Mouse (Mus musculus) heart, embryonic 14.5 days (tissue): ENCODE data around the gene Ticrr. TPM values are rescaled to one million over a fixed set of nuclear protein-coding genes. Genes with fewer than 3 reads are reported as not detected.

Source experiments
- ATAC-seq: fragments of 200-750 bp; cut with Nextera tagmentation; 2 replicates; pipeline ENCODE4 v1.8.0; 2017; ENCODE audit warnings: low read depth, moderate TSS enrichment; ENCODE audit not compliant: insufficient number of reproducible peaks, insufficient read depth, low FRiP score
- H3K27ac ChIP-seq, 2 experiments: fragments of 200-500 bp in 1 of 2; fragments of 300-500 bp in 1 of 2; sonication (generic) in 1 of 2; replicated peaks in 1 of 2; 2 replicates each; pipeline ENCODE4 v1.5.1; 2012 to 2014; ENCODE audit warnings: low read depth in 2 of 2, low read length in 2 of 2, control low read depth in 1 of 2, mild to moderate bottlenecking in 1 of 2, mixed read lengths in 1 of 2; ENCODE audit not compliant: control insufficient read depth in 1 of 2, insufficient read depth in 1 of 2
- H3K27me3 ChIP-seq: fragments of 300-500 bp; sonication (generic); 2 replicates; pipeline ENCODE4 v1.6.1; 2014; ENCODE audit warnings: mild to moderate bottlenecking, low read length, control low read depth; ENCODE audit not compliant: control insufficient read depth, insufficient read depth
- H3K36me3 ChIP-seq: fragments of 300-500 bp; sonication (generic); 2 replicates; pipeline ENCODE4 v1.6.1; 2014; ENCODE audit warnings: mild to moderate bottlenecking, control low read depth, low read length, mixed read lengths; ENCODE audit not compliant: control insufficient read depth, insufficient read depth
- H3K4me1 ChIP-seq, 2 experiments: fragments of 200-500 bp in 1 of 2; fragments of 300-500 bp in 1 of 2; sonication (generic) in 1 of 2; 2 replicates each; pipeline ENCODE4 v1.6.1; 2012 to 2014; ENCODE audit warnings: low read length in 2 of 2, control low read depth in 1 of 2, mixed read lengths in 1 of 2; ENCODE audit not compliant: control insufficient read depth in 2 of 2, insufficient read depth in 2 of 2
- H3K4me2 ChIP-seq: fragments of 300-500 bp; sonication (generic); 2 replicates; pipeline ENCODE4 v1.6.1; 2014; ENCODE audit warnings: mild to moderate bottlenecking, low read length
- H3K4me3 ChIP-seq, 2 experiments: fragments of 200-500 bp in 1 of 2; fragments of 300-500 bp in 1 of 2; sonication (generic) in 1 of 2; 2 replicates each; pipeline ENCODE4 v1.5.1; 2012 to 2014; ENCODE audit warnings: low read length in 2 of 2, mild to moderate bottlenecking in 2 of 2, control low read depth in 1 of 2, low read depth in 1 of 2, moderate library complexity in 1 of 2; ENCODE audit not compliant: control insufficient read depth in 1 of 2, insufficient read depth in 1 of 2
- H3K9ac ChIP-seq: fragments of 300-500 bp; sonication (generic); 2 replicates; pipeline ENCODE4 v1.6.1; 2014; ENCODE audit warnings: mild to moderate bottlenecking, low read length
- H3K9me3 ChIP-seq: fragments of 300-500 bp; sonication (generic); 2 replicates; pipeline ENCODE4 v1.6.1; 2016; ENCODE audit warnings: low read length, control low read depth; ENCODE audit not compliant: control insufficient read depth
- WGBS: fragments of 180-500 bp; shearing (Covaris S2); extraction: QIAGEN DNeasy Blood & Tissue Kit; methylation state at CpG from one replicate; pipeline ENCODE4 v1.1.7; 2014; 5-methylcytosine and 5-hydroxymethylcytosine counted together
- polyA plus RNA-seq: library from polyadenylated mRNA; unstranded; fragments of >200 nt; fragmentation: Nextera tagmentation; extraction: Ambion mirVana; gene quantifications from 2 replicates; pipeline ENCODE4 v1.2.1, GENCODE M21; 2014

Ticrr gene
- polyA plus RNA-seq, 1 experiment from 2014 or later, result 5.3 TPM

- no peak overlapping the region for H3K27ac ChIP-seq
- H3K27me3 ChIP-seq, result no peaks in the 10 kb centered on the region
- no peak overlapping the region for H3K9ac ChIP-seq
- H3K4me1 ChIP-seq, result 0 out of 4 replicates have a peak, but pooled peaks cover 0 to under 1% of the 10 kb centered on the region in 2 experiments
- H3K9me3 ChIP-seq, result no peaks in the 10 kb centered on the region
- H3K4me3 ChIP-seq, result no peak overlapping the region
- no peak for ATAC-seq
- no peaks in the 10 kb centered on the region for H3K36me3 ChIP-seq
- WGBS, result 67% methylated on average over 1 of the region's 1 CpGs
- no peak overlapping the region for H3K4me2 ChIP-seq
These were observed 5.8 kb upstream of the Ticrr start for GRCm38 (mm10) chr7:79654185-79654584.

- 56% methylated on average over 1 of the region's 1 CpGs for WGBS
- Histone ChIP-seq H3K4me2 (no peak overlapping the region), H3K9me3 (no peaks in the 10 kb centered on the region), H3K4me1 (0 out of 4 replicates have a peak, but pooled peaks cover 0 to 4% of the 10 kb centered on the region in 2 experiments), H3K27me3 (no peaks in the 10 kb centered on the region), H3K36me3 (no peaks in the 10 kb centered on the region), H3K27ac (no peak overlapping the region), H3K9ac (no peak overlapping the region), H3K4me3 (no peak overlapping the region)
- no peak for ATAC-seq
These were observed 5.4 kb upstream of the Ticrr start for GRCm38 (mm10) chr7:79654586-79654985.

- ATAC-seq, result no peak; the same call in 1 of the 2 replicates
- Histone ChIP-seq H3K27me3 (no peaks in the 10 kb centered on the region), H3K9ac (peak overlapping the region; percentile 83), H3K9me3 (no peaks in the 10 kb centered on the region), H3K4me2 (peak overlapping the region; percentile 97), H3K4me1 (peaks cover 10 to 27% of the 10 kb centered on the region in 2 experiments), H3K36me3 (peaks cover under 1% of the 10 kb centered on the region; the same call in 1 of the 2 replicates), H3K27ac (0 out of 4 replicates have a peak overlapping the region, but pooled peaks of 1 of the 2 experiments have one; percentile 34), H3K4me3 (peak overlapping the region; percentile 72 to 86)
- under 1% methylated on average over 67 of the region's 73 CpGs for WGBS
These were observed 525 bp downstream of the Ticrr start for GRCm38 (mm10) chr7:79660291-79661150.

- H3K9me3 ChIP-seq, result no peaks in the 10 kb centered on the region
- H3K27me3 ChIP-seq, result no peaks in the 10 kb centered on the region
- no peak for ATAC-seq
- H3K27ac ChIP-seq, result no peak overlapping the region
- peaks cover 9% of the 10 kb centered on the region for H3K36me3 ChIP-seq
- H3K4me1 ChIP-seq, result peaks cover 10 to 27% of the 10 kb centered on the region in 2 experiments
- H3K9ac ChIP-seq, result peak overlapping the region; percentile 83
- WGBS, result 14% methylated on average over 5 of the region's 5 CpGs
- H3K4me2 ChIP-seq, result peak overlapping the region; percentile 97
- peak overlapping the region; percentile 72 to 86 for H3K4me3 ChIP-seq
These were observed 1.4 kb downstream of the Ticrr start for GRCm38 (mm10) chr7:79661253-79661890.

GRCm38 (mm10) chr7:79666690-79667089, 6.7 kb downstream of the Ticrr start:
- ATAC-seq, result no peak
- Histone ChIP-seq H3K9ac (no peak overlapping the region), H3K27me3 (no peaks in the 10 kb centered on the region), H3K4me3 (no peak overlapping the region), H3K4me1 (peaks cover 3 to 15% of the 10 kb centered on the region in 2 experiments; a peak in 2 of 4 replicates), H3K9me3 (no peaks in the 10 kb centered on the region), H3K4me2 (no peak overlapping the region), H3K36me3 (peaks cover 60% of the 10 kb centered on the region), H3K27ac (no peak overlapping the region)

- Histone ChIP-seq H3K36me3 (peaks cover 85% of the 10 kb centered on the region), H3K27ac (no peak overlapping the region), H3K4me2 (no peak overlapping the region), H3K9me3 (no peaks in the 10 kb centered on the region), H3K4me3 (no peak overlapping the region), H3K9ac (no peak overlapping the region), H3K4me1 (no peaks in the 10 kb centered on the region), H3K27me3 (no peaks in the 10 kb centered on the region)
- 91% methylated on average over 4 of the region's 4 CpGs for WGBS
- ATAC-seq, result no peak
These were observed 11.1 kb downstream of the Ticrr start for GRCm38 (mm10) chr7:79670900-79671604.

GRCm38 (mm10) chr7:79679186-79679585, 19.2 kb downstream of the Ticrr start:
- Histone ChIP-seq H3K9ac (no peak overlapping the region), H3K27me3 (no peaks in the 10 kb centered on the region), H3K4me2 (no peak overlapping the region), H3K36me3 (peaks cover 91% of the 10 kb centered on the region), H3K4me3 (no peak overlapping the region), H3K27ac (no peak overlapping the region), H3K9me3 (no peaks in the 10 kb centered on the region), H3K4me1 (no peaks in the 10 kb centered on the region)
- ATAC-seq, result no peak
